ENCODE assay signal across 17 mouse cellular contexts in the genomic region with DNA sequence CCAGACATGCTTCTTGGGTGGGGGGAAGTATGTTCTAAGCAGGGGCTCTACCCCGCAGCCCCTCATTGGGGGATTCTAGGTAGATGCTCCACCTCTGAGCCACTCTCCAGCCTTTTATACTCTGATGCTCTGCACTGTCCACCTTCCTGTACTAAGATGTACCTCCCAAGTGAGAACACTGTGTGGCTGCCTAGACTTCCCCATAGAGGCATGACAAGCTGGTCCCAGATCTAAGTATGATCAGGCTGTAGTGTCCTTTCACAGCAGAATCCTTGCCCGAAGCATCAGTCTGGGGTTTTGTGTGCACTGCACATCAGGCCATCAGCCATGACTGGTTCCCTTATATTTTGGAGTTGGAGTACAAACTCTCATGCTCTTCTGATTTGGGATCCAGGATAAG. TPM values are rescaled to one million over a fixed set of nuclear protein-coding genes. Genes with fewer than 3 reads are reported as not detected.
DNase-seq lines count a peak whose midpoint lies in the region; ATAC-seq and TF ChIP-seq lines count a peak whose summit lies in the region.
"Had no signal": no experiment of that assay in that cellular context is flagged by ENCODE, and none has a peak within 500 bp of the region (broad histone marks: within the 10 kb centered on the region; RNA-seq: fewer than 3 reads in every experiment).

No protein-coding gene starts in this region.

- 95% methylated on average over 2 of the region's 2 CpGs for WGBS in kidney, embryonic 16.5 days
- 98% methylated on average over 2 of the region's 2 CpGs for WGBS in midbrain, embryonic 10.5 days
- 91% methylated on average over 2 of the region's 2 CpGs for WGBS in midbrain, embryonic 15.5 days

- no peak overlapping the region for H3K27ac ChIP-seq in kidney, embryonic 16.5 days (ENCODE audit: low read length)
- H3K27ac ChIP-seq in midbrain, embryonic 10.5 days (replicated peaks) = no peak overlapping the region
- no peak overlapping the region for H3K27ac ChIP-seq in midbrain, embryonic 15.5 days
- H3K27ac ChIP-seq: hindbrain, embryonic 14.5 days; intestine, embryonic 15.5 days; limb, embryonic 13.5 days had no signal

- no peak for TF ChIP-seq CTCF in Patski (IDR thresholded peaks at IDR 0.05)

- H3K4me1 ChIP-seq in kidney, embryonic 16.5 days (ENCODE audit: insufficient read depth, low read length) = no peaks in the 10 kb centered on the region
- H3K4me1 ChIP-seq in midbrain, embryonic 10.5 days = no peaks in the 10 kb centered on the region
- H3K4me1 ChIP-seq in midbrain, embryonic 15.5 days = no peaks in the 10 kb centered on the region
- H3K4me1 ChIP-seq: intestine, embryonic 15.5 days; limb, embryonic 13.5 days had no signal

- peak; percentile 0 to 2 for DNase-seq in frontal cortex, postnatal 25 days (ENCODE audit: low spot score in 2 of 2)
- DNase-seq in kidney, postnatal 10 days = peak; percentile 1
- peak; percentile 8 for DNase-seq in midbrain, embryonic 10.5 days (ENCODE audit: low spot score)
- DNase-seq in Patski (ENCODE audit: low read depth, low spot score) = no peak
- DNase-seq: adrenal gland, postnatal 25 days; forebrain, postnatal 0 days; kidney, postnatal 36 days; layer of hippocampus, adult 9-11 months had no signal

- in situ Hi-C loops in Patski (cut with MboI; ENCODE audit: low pct_unique_long_range_greater_than_20kb) = no loop called here

- no peak for ATAC-seq in frontal cortex, adult (ENCODE audit: low TSS enrichment)
- ATAC-seq in kidney, embryonic 16.5 days (ENCODE audit: low FRiP score, low TSS enrichment) = no peak
- ATAC-seq in midbrain, embryonic 15.5 days (replicated peaks) = no peak
- peak; percentile 14 for ATAC-seq in Patski
- no peak for ATAC-seq in activated CD4-positive, CD25-positive, alpha-beta regulatory T cell, adult 4 months
- ATAC-seq: forebrain, postnatal 0 days; intestine, embryonic 15.5 days; midbrain, embryonic 16.5 days had no signal

- H3K27me3 ChIP-seq in kidney, embryonic 16.5 days (ENCODE audit: insufficient read depth, low read length) = no peaks in the 10 kb centered on the region
- H3K27me3 ChIP-seq in midbrain, embryonic 10.5 days (ENCODE audit: low read depth, poor library complexity, severe bottlenecking) = no peaks in the 10 kb centered on the region
- H3K27me3 ChIP-seq in midbrain, embryonic 15.5 days (replicated peaks) = no peaks in the 10 kb centered on the region
- no peaks in the 10 kb centered on the region for H3K27me3 ChIP-seq in Patski
- H3K27me3 ChIP-seq: intestine, embryonic 15.5 days; limb, embryonic 13.5 days had no signal

- POLR2A ChIA-PET in Patski (lab: Charles Lee) = no interaction called here

- H3K9me3 ChIP-seq in kidney, embryonic 16.5 days (ENCODE audit: low read length) = no peaks in the 10 kb centered on the region
- no peaks in the 10 kb centered on the region for H3K9me3 ChIP-seq in midbrain, embryonic 10.5 days (replicated peaks)
- H3K9me3 ChIP-seq in midbrain, embryonic 15.5 days = no peaks in the 10 kb centered on the region
- H3K9me3 ChIP-seq: intestine, embryonic 15.5 days; limb, embryonic 13.5 days had no signal

- H3K4me2 ChIP-seq in kidney, embryonic 16.5 days (replicated peaks; ENCODE audit: low read depth, low read length) = no peak overlapping the region
- no peak overlapping the region for H3K4me2 ChIP-seq in midbrain, embryonic 15.5 days
- H3K4me2 ChIP-seq: hindbrain, embryonic 14.5 days; intestine, embryonic 15.5 days; limb, embryonic 13.5 days had no signal

- peaks cover 69% of the 10 kb centered on the region for H3K36me3 ChIP-seq in kidney, embryonic 16.5 days (ENCODE audit: insufficient read depth, low read length)
- peaks cover 83% of the 10 kb centered on the region for H3K36me3 ChIP-seq in midbrain, embryonic 10.5 days
- H3K36me3 ChIP-seq in midbrain, embryonic 15.5 days (replicated peaks) = peaks cover 48% of the 10 kb centered on the region

- H3K4me3 ChIP-seq in kidney, embryonic 16.5 days (ENCODE audit: low read length) = no peak overlapping the region
- H3K4me3 ChIP-seq in midbrain, embryonic 10.5 days = no peak overlapping the region
- H3K4me3 ChIP-seq in midbrain, embryonic 15.5 days = no peak overlapping the region
- H3K4me3 ChIP-seq: erythroblast, embryonic 14.5 days; intestine, embryonic 15.5 days; limb, embryonic 13.5 days had no signal

- CTCF ChIA-PET in Patski (lab: Charles Lee) = no interaction called here

- H3K9ac ChIP-seq in kidney, embryonic 16.5 days (replicated peaks; ENCODE audit: low read length) = no peak overlapping the region
- no peak overlapping the region for H3K9ac ChIP-seq in midbrain, embryonic 15.5 days
- H3K9ac ChIP-seq: forebrain, postnatal 0 days; hindbrain, embryonic 14.5 days; intestine, embryonic 15.5 days; limb, embryonic 13.5 days had no signal

RNA-seq across cellular contexts. Expression of gene F2rl3, which starts 5.6 kb away (rescaled TPM):
- polyA plus RNA-seq in kidney, embryonic 16.5 days (2015; fragmentation: Nextera tagmentation; extraction: Ambion mirVana) = 4.6 and 5.2 TPM in 2 replicates
- polyA plus RNA-seq in midbrain, embryonic 10.5 days (2016; fragmentation: Nextera tagmentation; extraction: Ambion mirVana) = 1.2 and 2.4 TPM in 2 replicates
- polyA plus RNA-seq in midbrain, embryonic 15.5 days (2015; fragmentation: Nextera tagmentation; extraction: Ambion mirVana) = 0.59 and 0.69 TPM in 2 replicates
- 0.09 TPM for polyA plus RNA-seq in Patski (2021)
- 1 to 10 TPM; 8.1 to 10.0 TPM for polyA plus RNA-seq in activated CD4-positive, CD25-positive, alpha-beta regulatory T cell, adult 4 months (2017; shearing (Covaris generic))

RNA-seq across cellular contexts. Expression of gene Sin3b, which starts 32.9 kb away (rescaled TPM):
- 162 and 182 TPM in 2 replicates for polyA plus RNA-seq in kidney, embryonic 16.5 days (2015; fragmentation: Nextera tagmentation; extraction: Ambion mirVana)
- 151 and 164 TPM in 2 replicates for polyA plus RNA-seq in midbrain, embryonic 10.5 days (2016; fragmentation: Nextera tagmentation; extraction: Ambion mirVana)
- 180 and 185 TPM in 2 replicates for polyA plus RNA-seq in midbrain, embryonic 15.5 days (2015; fragmentation: Nextera tagmentation; extraction: Ambion mirVana)
- 194 TPM for polyA plus RNA-seq in Patski (2021)
- 100 to 1,000 TPM; 115 to 120 TPM for polyA plus RNA-seq in activated CD4-positive, CD25-positive, alpha-beta regulatory T cell, adult 4 months (2017; shearing (Covaris generic))
